Mouse (Mus musculus): ENCODE data around the gene Rhbdf2. TPM values are rescaled to one million over a fixed set of nuclear protein-coding genes. Genes with fewer than 3 reads are reported as not detected.
A peak's percentile ranks its signal among the peaks of the same experiment; 100 is the strongest.

Rhbdf2 gene
- polyA plus RNA-seq, 1 experiment from 2014 or later = 3.9 TPM

- H3K27ac ChIP-seq (replicated peaks; ENCODE audit: low read depth, low read length) = no peak overlapping the region
- H3K4me1 ChIP-seq (ENCODE audit: control insufficient read depth, insufficient read depth, low read length) = peaks cover 26% of the 10 kb centered on the region
- WGBS = 77% methylated on average over 16 of the region's 16 CpGs
- H3K4me3 ChIP-seq (ENCODE audit: low read depth, low read length) = no peak overlapping the region
- H3K27me3 ChIP-seq (ENCODE audit: control insufficient read depth, insufficient read depth, low read length) = peaks cover 9% of the 10 kb centered on the region
- ATAC-seq (ENCODE audit: insufficient number of reproducible peaks, low FRiP score, low TSS enrichment, low read depth) = no peak
- no peak overlapping the region for H3K4me2 ChIP-seq (ENCODE audit: low read depth, severe bottlenecking)
- H3K9me3 ChIP-seq (ENCODE audit: control insufficient read depth, low read length) = no peaks in the 10 kb centered on the region
- no peak for DNase-seq (ENCODE audit: low spot score)
- H3K36me3 ChIP-seq (ENCODE audit: control insufficient read depth, insufficient read depth, low read length) = no peaks in the 10 kb centered on the region
- H3K9ac ChIP-seq (ENCODE audit: low read length) = no peak overlapping the region
Observed at GRCm38 (mm10) chr11:116656348-116657191, 29.8 kb upstream of the Rhbdf2 start.

- DNase-seq (ENCODE audit: low spot score) (no peak), ATAC-seq (ENCODE audit: insufficient number of reproducible peaks, low FRiP score, low TSS enrichment, low read depth) (no peak)
- Histone ChIP-seq H3K4me2 (ENCODE audit: low read depth, severe bottlenecking) (peak within 1 kb of the TSS; percentile 99), H3K4me3 (ENCODE audit: low read depth, low read length) (peak within 1 kb of the TSS; percentile 49), H3K27me3 (ENCODE audit: control insufficient read depth, insufficient read depth, low read length) (peaks cover 9% of the 10 kb centered on the region), H3K36me3 (ENCODE audit: control insufficient read depth, insufficient read depth, low read length) (no peaks in the 10 kb centered on the region), H3K27ac (replicated peaks; ENCODE audit: low read depth, low read length) (no peak within 1 kb of the TSS), H3K9me3 (ENCODE audit: control insufficient read depth, low read length) (no peaks in the 10 kb centered on the region), H3K9ac (ENCODE audit: low read length) (peak within 1 kb of the TSS; percentile 65), H3K4me1 (ENCODE audit: control insufficient read depth, insufficient read depth, low read length) (peaks cover 27% of the 10 kb centered on the region)
- 3% methylated on average over 28 of the region's 28 CpGs for WGBS
Observed at GRCm38 (mm10) chr11:116654255-116654821, 27.5 kb upstream of the Rhbdf2 start, which contains the start of gene Cygb. Cygb (minus strand) TSS chr11:116654313.

- H3K9ac ChIP-seq (ENCODE audit: low read length) = peak overlapping the region; percentile 65
- H3K9me3 ChIP-seq (ENCODE audit: control insufficient read depth, low read length) = no peaks in the 10 kb centered on the region
- under 1% methylated on average over 47 of the region's 47 CpGs for WGBS
- ATAC-seq (ENCODE audit: insufficient number of reproducible peaks, low FRiP score, low TSS enrichment, low read depth) (no peak), DNase-seq (ENCODE audit: low spot score) (peak; percentile 56)
- H3K27me3 ChIP-seq (ENCODE audit: control insufficient read depth, insufficient read depth, low read length) = peaks cover 9% of the 10 kb centered on the region
- peak overlapping the region; percentile 49 for H3K4me3 ChIP-seq (ENCODE audit: low read depth, low read length)
- no peak overlapping the region for H3K27ac ChIP-seq (replicated peaks; ENCODE audit: low read depth, low read length)
- peak overlapping the region; percentile 99 for H3K4me2 ChIP-seq (ENCODE audit: low read depth, severe bottlenecking)
- H3K4me1 ChIP-seq (ENCODE audit: control insufficient read depth, insufficient read depth, low read length) = peaks cover 32% of the 10 kb centered on the region
- H3K36me3 ChIP-seq (ENCODE audit: control insufficient read depth, insufficient read depth, low read length) = no peaks in the 10 kb centered on the region
Observed at GRCm38 (mm10) chr11:116653709-116654221, 26.9 kb upstream of the Rhbdf2 start.

GRCm38 (mm10) chr11:116653234-116653633 is 26.4 kb upstream of the Rhbdf2 start, which contains the start of gene Prcd:
Prcd (plus strand) TSS chr11:116653534.
- Histone ChIP-seq H3K9ac (ENCODE audit: low read length) (peak within 1 kb of the TSS; percentile 65), H3K4me2 (ENCODE audit: low read depth, severe bottlenecking) (peak within 1 kb of the TSS; percentile 99), H3K27ac (replicated peaks; ENCODE audit: low read depth, low read length) (no peak within 1 kb of the TSS), H3K4me3 (ENCODE audit: low read depth, low read length) (peak within 1 kb of the TSS; percentile 49), H3K9me3 (ENCODE audit: control insufficient read depth, low read length) (no peaks in the 10 kb centered on the region), H3K36me3 (ENCODE audit: control insufficient read depth, insufficient read depth, low read length) (no peaks in the 10 kb centered on the region), H3K27me3 (ENCODE audit: control insufficient read depth, insufficient read depth, low read length) (peaks cover 9% of the 10 kb centered on the region), H3K4me1 (ENCODE audit: control insufficient read depth, insufficient read depth, low read length) (peaks cover 36% of the 10 kb centered on the region)
- ATAC-seq (ENCODE audit: insufficient number of reproducible peaks, low FRiP score, low TSS enrichment, low read depth) = no peak
- WGBS = 2% methylated on average over 8 of the region's 10 CpGs
- no peak for DNase-seq (ENCODE audit: low spot score)

- H3K4me1 ChIP-seq (ENCODE audit: control insufficient read depth, insufficient read depth, low read length) = peaks cover 40% of the 10 kb centered on the region
Observed at GRCm38 (mm10) chr11:116652330-116653098, 25.7 kb upstream of the Rhbdf2 start.

GRCm38 (mm10) chr11:116651339-116651738 is 24.5 kb upstream of the Rhbdf2 start:
- Histone ChIP-seq H3K4me3 (ENCODE audit: low read depth, low read length) (no peak overlapping the region), H3K4me2 (ENCODE audit: low read depth, severe bottlenecking) (no peak overlapping the region), H3K27me3 (ENCODE audit: control insufficient read depth, insufficient read depth, low read length) (peaks cover 9% of the 10 kb centered on the region), H3K9ac (ENCODE audit: low read length) (no peak overlapping the region), H3K4me1 (ENCODE audit: control insufficient read depth, insufficient read depth, low read length) (peaks cover 43% of the 10 kb centered on the region), H3K9me3 (ENCODE audit: control insufficient read depth, low read length) (no peaks in the 10 kb centered on the region), H3K36me3 (ENCODE audit: control insufficient read depth, insufficient read depth, low read length) (no peaks in the 10 kb centered on the region), H3K27ac (replicated peaks; ENCODE audit: low read depth, low read length) (no peak overlapping the region)
- ATAC-seq (ENCODE audit: insufficient number of reproducible peaks, low FRiP score, low TSS enrichment, low read depth) (no peak), DNase-seq (ENCODE audit: low spot score) (no peak)
- 82% methylated on average over 8 of the region's 8 CpGs for WGBS

More at GRCm38 (mm10) chr11:116652330-116653098, 25.7 kb upstream of the Rhbdf2 start:
- Histone ChIP-seq H3K9ac (ENCODE audit: low read length) (no peak overlapping the region), H3K4me2 (ENCODE audit: low read depth, severe bottlenecking) (peak overlapping the region; percentile 99; the same call in 1 of the 2 replicates), H3K36me3 (ENCODE audit: control insufficient read depth, insufficient read depth, low read length) (no peaks in the 10 kb centered on the region), H3K9me3 (ENCODE audit: control insufficient read depth, low read length) (no peaks in the 10 kb centered on the region), H3K4me3 (ENCODE audit: low read depth, low read length) (no peak overlapping the region), H3K27ac (replicated peaks; ENCODE audit: low read depth, low read length) (no peak overlapping the region), H3K27me3 (ENCODE audit: control insufficient read depth, insufficient read depth, low read length) (peaks cover 9% of the 10 kb centered on the region)
- ATAC-seq (ENCODE audit: insufficient number of reproducible peaks, low FRiP score, low TSS enrichment, low read depth) (no peak), DNase-seq (ENCODE audit: low spot score) (no peak)
- WGBS = 64% methylated on average over 25 of the region's 25 CpGs

GRCm38 (mm10) chr11:116650811-116651210 is 24.0 kb upstream of the Rhbdf2 start:
- peaks cover 9% of the 10 kb centered on the region for H3K27me3 ChIP-seq (ENCODE audit: control insufficient read depth, insufficient read depth, low read length)
- 85% methylated on average over 8 of the region's 8 CpGs for WGBS

More at GRCm38 (mm10) chr11:116650811-116651210, 24.0 kb upstream of the Rhbdf2 start:
- no peaks in the 10 kb centered on the region for H3K9me3 ChIP-seq (ENCODE audit: control insufficient read depth, low read length)
- no peak for ATAC-seq (ENCODE audit: insufficient number of reproducible peaks, low FRiP score, low TSS enrichment, low read depth)
- H3K36me3 ChIP-seq (ENCODE audit: control insufficient read depth, insufficient read depth, low read length) = no peaks in the 10 kb centered on the region
- no peak for DNase-seq (ENCODE audit: low spot score)
- H3K27ac ChIP-seq (replicated peaks; ENCODE audit: low read depth, low read length) = no peak overlapping the region
- H3K4me1 ChIP-seq (ENCODE audit: control insufficient read depth, insufficient read depth, low read length) = peaks cover 48% of the 10 kb centered on the region
- H3K4me3 ChIP-seq (ENCODE audit: low read depth, low read length) = no peak overlapping the region
- no peak overlapping the region for H3K9ac ChIP-seq (ENCODE audit: low read length)
- no peak overlapping the region for H3K4me2 ChIP-seq (ENCODE audit: low read depth, severe bottlenecking)

All from limb, embryonic 11.5 days (tissue).